Mouse (Mus musculus) stomach, postnatal 0 days (tissue): ENCODE data around the gene Ctnnb1. TPM values are rescaled to one million over a fixed set of nuclear protein-coding genes. Genes with fewer than 3 reads are reported as not detected.

Source experiments
- ATAC-seq: fragments of 200-750 bp; cut with Nextera tagmentation; 2 replicates; pipeline ENCODE4 v1.8.0; 2017; ENCODE audit not compliant: low FRiP score, low TSS enrichment
- DNase-seq: peaks from one replicate; pipeline ENCODE4 v3.0.0-alpha.2; 2016; ENCODE audit warnings: low spot score
- H3K27ac ChIP-seq: fragments of 300-500 bp; sonication (generic); replicated peaks from 2 replicates; pipeline ENCODE4 v1.5.1; 2014; ENCODE audit warnings: mild to moderate bottlenecking, control low read depth
- H3K27me3 ChIP-seq: fragments of 300-500 bp; sonication (generic); 2 replicates; pipeline ENCODE4 v1.6.1; 2014; ENCODE audit warnings: low read length; ENCODE audit not compliant: control insufficient read depth, insufficient read depth
- H3K36me3 ChIP-seq: fragments of 300-500 bp; sonication (generic); 2 replicates; pipeline ENCODE4 v1.6.1; 2014; ENCODE audit warnings: low read length, mixed read lengths; ENCODE audit not compliant: control insufficient read depth, insufficient read depth
- H3K4me1 ChIP-seq: fragments of 300-500 bp; sonication (generic); replicated peaks from 2 replicates; pipeline ENCODE4 v1.6.1; 2014; ENCODE audit warnings: antibody characterized with exemption; ENCODE audit not compliant: control insufficient read depth, insufficient read depth
- H3K4me2 ChIP-seq: fragments of 300-500 bp; sonication (generic); replicated peaks from 2 replicates; pipeline ENCODE4 v1.6.1; 2014; ENCODE audit warnings: low read depth, mild to moderate bottlenecking, control low read depth, moderate library complexity
- H3K4me3 ChIP-seq: fragments of 300-500 bp; sonication (generic); 2 replicates; pipeline ENCODE4 v1.5.1; 2014; ENCODE audit warnings: low read depth, low read length, control low read depth
- H3K9ac ChIP-seq: fragments of 300-500 bp; sonication (generic); 2 replicates; pipeline ENCODE4 v1.6.1; 2014; ENCODE audit warnings: mild to moderate bottlenecking, low read length, control low read depth, mixed read lengths
- H3K9me3 ChIP-seq: fragments of 300-500 bp; sonication (generic); 2 replicates; pipeline ENCODE4 v1.6.1; 2016; ENCODE audit warnings: low read length; ENCODE audit not compliant: control insufficient read depth
- CTCF ChIP-seq: IDR thresholded peaks from 2 replicates; pipeline ENCODE4 v1.5.1; 2016; ENCODE audit warnings: antibody characterized with exemption, low read depth, mild to moderate bottlenecking, moderate library complexity
- EP300 ChIP-seq: optimal IDR thresholded peaks from 2 replicates; pipeline ENCODE3; 2016; ENCODE audit warnings: antibody characterized with exemption
- WGBS: fragments of 180-500 bp; shearing (Covaris S2); extraction: QIAGEN DNeasy Blood & Tissue Kit; methylation state at CpG from one replicate; pipeline ENCODE4 v1.1.7; 2014; 5-methylcytosine and 5-hydroxymethylcytosine counted together
- polyA plus RNA-seq: library from polyadenylated mRNA; unstranded; fragments of >200 nt; fragmentation: Nextera tagmentation; extraction: Ambion mirVana; gene quantifications from 2 replicates; pipeline ENCODE4 v1.2.1, GENCODE M21; 2015

Gene Ctnnb1
- polyA plus RNA-seq, 1 experiment from 2014 or later, result 220 TPM

DNA sequence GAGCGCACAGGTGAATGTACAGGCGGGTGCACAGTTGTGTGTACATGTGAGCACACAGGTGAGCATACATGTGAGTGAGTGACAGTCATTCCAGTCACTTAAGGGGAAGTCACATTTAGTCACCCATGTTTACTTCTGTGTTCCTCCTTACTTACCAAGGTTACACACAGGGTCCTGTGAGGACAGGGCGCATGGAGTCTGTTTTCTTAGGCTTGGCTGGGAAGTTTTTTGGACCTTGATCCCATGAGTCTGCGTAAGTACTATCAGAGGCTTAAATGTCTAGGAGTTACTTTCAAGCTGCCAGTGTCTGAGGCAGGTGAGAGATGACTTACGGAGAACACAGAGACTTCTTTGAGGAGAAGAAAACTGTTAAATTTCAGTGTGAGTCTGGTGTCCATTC is 56.5 kb downstream of the Ctnnb1 start:
- WGBS, result 83% methylated on average over 5 of the region's 5 CpGs
- H3K9ac ChIP-seq, result no peak overlapping the region
- no peak overlapping the region for H3K4me2 ChIP-seq
- no peak for TF ChIP-seq EP300
- peak; percentile 57 for DNase-seq
- ATAC-seq, result peak; percentile 86
- 0 out of 2 replicates have a peak, but pooled peaks cover 12% of the 10 kb centered on the region for H3K4me1 ChIP-seq
- H3K36me3 ChIP-seq, result no peaks in the 10 kb centered on the region
- peak overlapping the region; percentile 49; the same call in 1 of the 2 replicates for H3K27ac ChIP-seq
- H3K9me3 ChIP-seq, result no peaks in the 10 kb centered on the region
- H3K27me3 ChIP-seq, result no peaks in the 10 kb centered on the region
- H3K4me3 ChIP-seq, result no peak overlapping the region

DNA sequence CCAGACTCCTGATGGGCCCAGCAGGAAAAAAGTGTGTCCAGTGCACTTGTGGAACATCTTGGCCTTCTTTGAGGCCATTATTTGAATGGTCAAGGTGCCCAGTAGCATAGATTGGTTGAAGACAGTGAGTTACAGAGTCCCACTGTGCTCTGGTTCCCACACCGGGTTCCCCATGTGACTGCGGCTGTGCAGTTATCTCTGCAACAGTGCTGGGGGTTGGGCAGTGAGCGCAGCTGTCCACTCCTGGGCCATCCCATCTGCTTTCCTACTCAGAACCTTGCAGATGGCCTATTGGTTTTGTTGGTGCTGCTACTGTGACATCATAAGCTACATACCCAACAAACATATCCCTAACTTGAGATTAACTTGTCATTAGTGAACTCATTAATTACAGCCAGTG is 57.2 kb downstream of the Ctnnb1 start:
- DNase-seq (no peak), ATAC-seq (no peak)
- Histone ChIP-seq H3K9ac (no peak overlapping the region), H3K4me2 (no peak overlapping the region), H3K4me3 (no peak overlapping the region), H3K9me3 (no peaks in the 10 kb centered on the region), H3K27me3 (no peaks in the 10 kb centered on the region), H3K27ac (no peak overlapping the region), H3K4me1 (0 out of 2 replicates have a peak, but pooled peaks cover 12% of the 10 kb centered on the region), H3K36me3 (no peaks in the 10 kb centered on the region)
- TF ChIP-seq EP300 (no peak), CTCF (no peak)
- 93% methylated on average over 3 of the region's 3 CpGs for WGBS

DNA sequence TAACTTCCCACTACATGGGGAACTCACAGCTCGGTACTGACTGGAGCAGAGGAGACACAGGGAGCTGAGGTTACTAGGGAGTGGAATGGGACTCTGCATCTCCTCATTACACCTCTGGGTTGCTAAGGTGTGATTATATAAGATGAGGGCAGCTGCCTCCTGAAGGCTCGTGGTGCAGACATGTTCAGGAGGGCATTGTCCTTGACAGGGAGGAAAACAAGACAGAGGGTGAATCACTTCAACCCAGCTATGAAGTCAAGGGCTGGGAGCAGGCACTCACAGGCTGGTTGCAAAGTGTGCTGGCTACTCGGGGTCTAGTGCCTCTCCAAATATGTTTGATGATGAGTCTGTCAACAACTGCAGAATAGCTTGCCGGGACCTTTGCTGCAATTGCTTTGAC is 58.0 kb downstream of the Ctnnb1 start:
- no peak for TF ChIP-seq EP300
- no peak for TF ChIP-seq CTCF
- Histone ChIP-seq H3K36me3 (no peaks in the 10 kb centered on the region), H3K27ac (no peak overlapping the region), H3K9me3 (no peaks in the 10 kb centered on the region), H3K4me1 (0 out of 2 replicates have a peak, but pooled peaks cover 12% of the 10 kb centered on the region), H3K27me3 (no peaks in the 10 kb centered on the region), H3K9ac (no peak overlapping the region), H3K4me3 (no peak overlapping the region), H3K4me2 (no peak overlapping the region)
- DNase-seq (no peak), ATAC-seq (no peak)
- 66% methylated on average over 4 of the region's 4 CpGs for WGBS

DNA sequence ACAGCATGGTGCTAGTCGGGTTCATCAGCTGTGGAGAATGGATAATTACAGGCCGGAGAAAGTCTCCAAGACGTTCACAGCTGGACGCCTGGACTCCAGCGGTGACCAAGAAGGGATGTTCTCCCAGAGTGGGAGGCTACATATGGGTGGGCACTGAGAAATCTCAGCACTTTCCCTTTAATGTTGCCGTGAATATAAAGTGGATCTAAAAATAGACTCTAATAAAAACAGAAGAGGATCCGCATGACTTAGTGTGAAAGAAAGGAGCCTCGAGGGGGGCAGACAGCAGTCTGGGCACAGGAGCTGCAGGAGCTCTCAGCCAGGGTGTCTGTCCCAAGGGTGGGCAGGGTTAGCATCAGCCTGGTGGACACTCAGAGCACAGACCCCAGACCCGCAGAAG is 59.1 kb downstream of the Ctnnb1 start:
- 0 out of 2 replicates have a peak, but pooled peaks cover 12% of the 10 kb centered on the region for H3K4me1 ChIP-seq
- H3K4me2 ChIP-seq, result no peak overlapping the region
- H3K4me3 ChIP-seq, result no peak overlapping the region
- ATAC-seq (no peak), DNase-seq (no peak)
- H3K27ac ChIP-seq, result no peak overlapping the region
- no peaks in the 10 kb centered on the region for H3K27me3 ChIP-seq
- TF ChIP-seq CTCF (no peak), EP300 (no peak)
- H3K9ac ChIP-seq, result no peak overlapping the region
- WGBS, result 42% methylated on average over 9 of the region's 9 CpGs
- no peaks in the 10 kb centered on the region for H3K9me3 ChIP-seq
- no peaks in the 10 kb centered on the region for H3K36me3 ChIP-seq

DNA sequence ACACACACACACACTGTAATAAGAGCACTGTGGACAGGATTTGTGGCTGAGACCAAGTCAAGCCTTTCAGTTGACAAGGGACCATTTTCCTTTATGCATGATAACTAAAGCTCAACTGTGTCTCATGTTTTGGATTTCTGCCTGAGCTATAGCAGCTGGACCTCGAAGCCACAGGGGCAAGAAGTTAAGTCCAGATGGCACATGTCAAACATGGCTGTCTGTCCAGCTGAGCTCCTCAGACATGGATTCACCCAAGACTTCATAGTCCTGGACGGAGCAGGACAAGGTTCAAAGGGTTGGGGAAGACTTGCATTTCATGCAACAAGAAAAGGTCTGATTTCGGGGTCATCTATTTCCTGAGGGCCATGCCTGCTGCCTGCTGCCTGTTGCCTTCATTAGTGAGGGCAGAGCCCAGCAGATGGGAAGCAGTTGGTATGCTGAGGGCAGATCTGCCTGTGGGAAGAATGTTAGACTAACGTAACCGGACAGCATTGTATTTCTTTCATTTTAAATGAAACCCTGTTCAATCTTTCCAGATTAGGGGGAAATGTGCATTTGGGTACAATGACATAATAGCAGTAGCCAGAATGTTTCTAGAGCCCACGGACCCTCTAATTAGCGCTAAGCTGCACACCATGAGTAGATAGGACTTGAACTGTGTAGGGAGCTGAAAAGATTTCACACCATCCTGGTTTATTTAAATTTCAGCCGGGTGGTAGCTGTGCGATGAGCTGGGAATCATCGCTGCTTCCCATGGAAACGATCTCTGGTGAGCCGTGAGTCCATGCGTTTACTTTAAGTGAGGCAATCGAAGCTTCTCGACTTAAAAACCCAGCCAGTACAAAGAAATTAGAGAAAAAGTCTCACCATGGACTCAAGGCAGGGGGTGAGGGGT is 61.0 kb downstream of the Ctnnb1 start:
- Histone ChIP-seq H3K4me3 (no peak overlapping the region), H3K27me3 (no peaks in the 10 kb centered on the region), H3K36me3 (no peaks in the 10 kb centered on the region), H3K4me2 (no peak overlapping the region; the same call in 1 of the 2 replicates), H3K9ac (no peak overlapping the region), H3K27ac (no peak overlapping the region), H3K9me3 (no peaks in the 10 kb centered on the region), H3K4me1 (0 out of 2 replicates have a peak, but pooled peaks cover 12% of the 10 kb centered on the region)
- DNase-seq (no peak), ATAC-seq (no peak)
- no peak for TF ChIP-seq CTCF
- no peak for TF ChIP-seq EP300
- 56% methylated on average over 15 of the region's 15 CpGs for WGBS

DNA sequence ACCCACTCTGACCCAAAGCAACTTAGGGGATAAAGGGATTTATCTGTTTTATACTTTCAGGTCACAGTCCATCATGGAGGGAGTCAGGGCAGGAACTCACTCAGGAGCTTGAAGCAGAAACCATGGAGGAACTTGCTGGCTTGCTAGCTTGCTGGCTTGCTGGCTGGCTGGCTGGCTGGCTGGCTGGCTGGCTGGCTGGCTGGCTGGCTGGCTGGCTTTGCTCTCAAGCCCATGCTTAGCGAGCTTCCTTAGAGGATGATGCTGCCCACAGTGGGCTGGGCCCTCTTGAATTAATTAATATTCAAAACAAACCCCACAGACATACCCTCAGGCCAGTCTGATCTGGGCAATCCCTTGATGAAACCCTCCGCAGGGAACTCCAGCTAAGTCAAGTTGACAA is 62.8 kb downstream of the Ctnnb1 start:
- TF ChIP-seq EP300 (no peak), CTCF (no peak)
- 62% methylated on average over 2 of the region's 2 CpGs for WGBS
- H3K4me3 ChIP-seq, result no peak overlapping the region
- ATAC-seq, result no peak
- H3K9ac ChIP-seq, result no peak overlapping the region
- no peaks in the 10 kb centered on the region for H3K36me3 ChIP-seq
- H3K27ac ChIP-seq, result no peak overlapping the region
- no peaks in the 10 kb centered on the region for H3K27me3 ChIP-seq
- no peak overlapping the region for H3K4me2 ChIP-seq
- DNase-seq, result no peak
- H3K9me3 ChIP-seq, result no peaks in the 10 kb centered on the region
- H3K4me1 ChIP-seq, result 0 out of 2 replicates have a peak, but pooled peaks cover 12% of the 10 kb centered on the region
